Mouse (Mus musculus) erythroblast, embryonic 14.5 days (primary cell): ENCODE data around the gene Tpp2.

Source experiments
- GATA1 ChIP-seq: IDR thresholded peaks from 2 replicates; pipeline ENCODE4 v1.6.1; 2012; ENCODE audit warnings: low read length, inconsistent platforms, mixed read lengths
- TAL1 ChIP-seq: IDR thresholded peaks from 3 replicates; pipeline ENCODE4 v1.6.1; 2012; ENCODE audit warnings: low read length, inconsistent platforms, mixed read lengths

GRCm38 (mm10) chr1:44046556-44046955 lies 113.1 kb downstream of the Tpp2 start:
- no peak for TF ChIP-seq TAL1
- no peak for TF ChIP-seq GATA1
